Mouse (Mus musculus) small intestine, adult 2 months (tissue): ENCODE data around the gene Mst1r. TPM values are rescaled to one million over a fixed set of nuclear protein-coding genes. Genes with fewer than 3 reads are reported as not detected.
A peak's percentile ranks its signal among the peaks of the same experiment; 100 is the strongest.

ENCODE experiments used
- H3K27ac ChIP-seq: fragments of 200-500 bp; 2 replicates; pipeline ENCODE4 v1.5.1; 2012; ENCODE audit warnings: low read depth, low read length, control low read depth, inconsistent platforms; ENCODE audit not compliant: insufficient read depth
- H3K27me3 ChIP-seq: fragments of 200-500 bp; 2 replicates; pipeline ENCODE4 v1.6.1; 2012; ENCODE audit warnings: mild to moderate bottlenecking, moderate library complexity, low read length, inconsistent platforms; ENCODE audit not compliant: control insufficient read depth, insufficient read depth
- H3K36me3 ChIP-seq: fragments of 200-500 bp; 2 replicates; pipeline ENCODE4 v1.6.1; 2012; ENCODE audit warnings: mild to moderate bottlenecking, low read length, control low read depth, inconsistent platforms; ENCODE audit not compliant: control insufficient read depth, insufficient read depth
- H3K4me1 ChIP-seq: fragments of 200-500 bp; 2 replicates; pipeline ENCODE4 v1.6.1; 2012; ENCODE audit warnings: low read length, inconsistent platforms, mixed read lengths; ENCODE audit not compliant: control insufficient read depth, insufficient read depth, insufficient read length
- H3K4me3 ChIP-seq: fragments of 200-500 bp; 2 replicates; pipeline ENCODE4 v1.5.1; 2012; ENCODE audit warnings: low read depth, mild to moderate bottlenecking, control low read depth, inconsistent platforms, low read length, moderate library complexity
- CTCF ChIP-seq: fragments of 200-500 bp; IDR thresholded peaks from 2 replicates; pipeline ENCODE4 v1.5.1; 2012; ENCODE audit warnings: low read depth, mild to moderate bottlenecking, control low read depth, inconsistent platforms, low read length, moderate library complexity, mixed read lengths; ENCODE audit not compliant: insufficient replicate concordance, insufficient read length; ENCODE audit errors: extremely low read depth
- POLR2A ChIP-seq: fragments of 200-500 bp; IDR thresholded peaks from 2 replicates; pipeline ENCODE4 v1.6.1; 2012; ENCODE audit warnings: low read depth, mild to moderate bottlenecking, control low read depth, inconsistent platforms, low read length, moderate library complexity
- WGBS: fragments of 180-500 bp; shearing (Covaris S2); methylation state at CpG from one replicate; pipeline ENCODE4 v1.1.7; 2018; 5-methylcytosine and 5-hydroxymethylcytosine counted together
- polyA plus RNA-seq: library from polyadenylated mRNA; depleted of rRNA; stranded (reverse); fragments of >200 nt; gene quantifications from 2 replicates; pipeline ENCODE4 v1.2.3, GENCODE M21; 2012

Mst1r gene
- polyA plus RNA-seq, 1 experiment, result 94.7 TPM

- Histone ChIP-seq H3K4me3 (no peak within 1 kb of the TSS), H3K27me3 (no peaks in the 10 kb centered on the region), H3K36me3 (0 out of 2 replicates have a peak, but pooled peaks cover 2% of the 10 kb centered on the region), H3K27ac (no peak within 1 kb of the TSS), H3K4me1 (peaks cover 16% of the 10 kb centered on the region)
- no peak for TF ChIP-seq CTCF
- no peak for TF ChIP-seq POLR2A
- WGBS, result 68% methylated on average over 3 of the region's 3 CpGs
Observed at GRCm38 (mm10) chr9:107928169-107928568, 21.5 kb downstream of the Mst1r start, which contains the start of gene Actl11. TSS of gene Actl11 (plus strand) at chr9:107928469.

- Histone ChIP-seq H3K36me3 (no peaks in the 10 kb centered on the region), H3K27me3 (peaks cover 14% of the 10 kb centered on the region), H3K27ac (no peak overlapping the region), H3K4me3 (no peak overlapping the region), H3K4me1 (peaks cover 20% of the 10 kb centered on the region)
- TF ChIP-seq POLR2A, result no peak
- TF ChIP-seq CTCF, result no peak
- WGBS, result 68% methylated on average over 4 of the region's 4 CpGs
Observed at GRCm38 (mm10) chr9:107932221-107932620, 25.5 kb downstream of the Mst1r start.

GRCm38 (mm10) chr9:107934146-107934545 lies 27.5 kb downstream of the Mst1r start:
- WGBS, result 86% methylated on average over 11 of the region's 11 CpGs
- Histone ChIP-seq H3K4me1 (peaks cover 20% of the 10 kb centered on the region), H3K27me3 (peaks cover 14% of the 10 kb centered on the region), H3K36me3 (no peaks in the 10 kb centered on the region), H3K4me3 (no peak overlapping the region), H3K27ac (no peak overlapping the region)
- TF ChIP-seq CTCF (no peak), POLR2A (no peak)

- Histone ChIP-seq H3K27me3 (peaks cover 14% of the 10 kb centered on the region), H3K4me3 (peak within 1 kb of the TSS; percentile 27), H3K4me1 (peaks cover 20% of the 10 kb centered on the region), H3K36me3 (no peaks in the 10 kb centered on the region), H3K27ac (no peak within 1 kb of the TSS)
- 40% methylated on average over 3 of the region's 3 CpGs for WGBS
- no peak for TF ChIP-seq CTCF
- TF ChIP-seq POLR2A, result no peak
Observed at GRCm38 (mm10) chr9:107935374-107935773, 28.7 kb downstream of the Mst1r start, which contains the start of gene Camkv. TSS of gene Camkv (plus strand) at chr9:107935674.

- H3K4me3 ChIP-seq, result peak overlapping the region; percentile 27
- WGBS, result 1% methylated on average over 39 of the region's 41 CpGs
- no peak for TF ChIP-seq POLR2A
- TF ChIP-seq CTCF, result no peak
Observed at GRCm38 (mm10) chr9:107935790-107936214, 29.1 kb downstream of the Mst1r start.

GRCm38 (mm10) chr9:107936215-107936822 lies 29.6 kb downstream of the Mst1r start:
- Histone ChIP-seq H3K27ac (no peak overlapping the region), H3K4me3 (peak overlapping the region; percentile 27), H3K36me3 (no peaks in the 10 kb centered on the region), H3K4me1 (peaks cover 13% of the 10 kb centered on the region), H3K27me3 (peaks cover 14% of the 10 kb centered on the region)
- TF ChIP-seq POLR2A (no peak), CTCF (no peak)
- 17% methylated on average over 29 of the region's 29 CpGs for WGBS

More at GRCm38 (mm10) chr9:107935790-107936214, 29.1 kb downstream of the Mst1r start:
- Histone ChIP-seq H3K36me3 (no peaks in the 10 kb centered on the region), H3K27me3 (peaks cover 14% of the 10 kb centered on the region), H3K4me1 (peaks cover 18% of the 10 kb centered on the region), H3K27ac (no peak overlapping the region)

GRCm38 (mm10) chr9:107936831-107937230 lies 30.2 kb downstream of the Mst1r start:
- WGBS, result 56% methylated on average over 3 of the region's 3 CpGs
- Histone ChIP-seq H3K4me1 (peaks cover 8% of the 10 kb centered on the region), H3K27ac (no peak overlapping the region), H3K36me3 (no peaks in the 10 kb centered on the region), H3K4me3 (no peak overlapping the region), H3K27me3 (peaks cover 14% of the 10 kb centered on the region)
- TF ChIP-seq CTCF (no peak), POLR2A (no peak)
